Comparison of ENCODE assay signal across 8 mouse cellular contexts in the genomic region with DNA sequence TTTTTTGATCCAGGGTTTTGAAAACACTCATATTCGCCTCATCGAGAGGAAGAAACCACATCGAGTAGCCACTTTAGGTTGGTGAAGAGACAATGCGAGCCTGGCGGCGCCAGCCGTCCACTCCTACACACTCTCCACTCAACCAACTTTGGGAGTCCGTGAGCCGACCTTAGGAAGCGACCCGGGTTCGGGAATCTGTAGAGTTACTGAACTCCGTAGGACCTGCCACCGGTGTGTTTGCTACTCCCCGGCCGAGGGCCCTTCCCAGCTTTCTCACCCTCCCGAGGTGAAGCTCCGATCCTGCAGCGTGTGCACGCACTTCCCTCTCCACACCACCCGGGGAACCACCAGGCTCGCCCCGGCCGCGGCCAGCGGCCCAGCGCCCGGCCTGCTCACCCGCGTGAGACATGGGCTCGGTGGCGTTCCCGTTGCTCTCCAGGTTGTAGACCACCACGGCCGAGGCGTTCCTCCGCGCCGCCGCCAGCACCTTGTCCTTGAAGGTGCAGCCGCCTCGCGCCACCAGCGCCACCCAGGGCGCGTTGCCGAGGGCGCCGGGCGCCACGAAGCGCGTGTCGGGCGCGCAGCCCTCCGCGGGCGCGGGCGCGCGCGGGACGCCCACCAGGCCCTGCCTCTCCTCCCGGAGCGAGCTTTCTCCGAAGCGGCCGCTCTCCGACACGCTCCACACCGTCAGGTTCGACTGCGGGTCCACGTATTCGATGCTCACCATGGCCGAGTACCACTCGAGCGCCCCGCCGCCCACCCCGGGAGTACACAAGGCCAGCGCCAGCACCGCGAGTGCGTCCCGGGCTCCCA. TPM values are rescaled to one million over a fixed set of nuclear protein-coding genes. Genes with fewer than 3 reads are reported as not detected.
DNase-seq lines count a peak whose midpoint lies in the region; ATAC-seq and TF ChIP-seq lines count a peak whose summit lies in the region.

No protein-coding gene starts in this region.

- no peaks in the 10 kb centered on the region for H3K9me3 ChIP-seq in embryonic facial prominence, embryonic 12.5 days
- H3K9me3 ChIP-seq in heart, embryonic 10.5 days = no peaks in the 10 kb centered on the region
- H3K9me3 ChIP-seq in kidney, embryonic 14.5 days (ENCODE audit: control insufficient read depth, low read length) = no peaks in the 10 kb centered on the region
- no peaks in the 10 kb centered on the region for H3K9me3 ChIP-seq in neural tube, embryonic 13.5 days

- peak overlapping the region; percentile 94 for H3K9ac ChIP-seq in embryonic facial prominence, embryonic 12.5 days
- peak overlapping the region; percentile 95 for H3K9ac ChIP-seq in kidney, embryonic 14.5 days (ENCODE audit: low read depth, low read length)
- peak overlapping the region; percentile 96 for H3K9ac ChIP-seq in neural tube, embryonic 13.5 days

- peak overlapping the region; percentile 76 for H3K4me2 ChIP-seq in embryonic facial prominence, embryonic 12.5 days (replicated peaks)
- peak overlapping the region; percentile 48 for H3K4me2 ChIP-seq in kidney, embryonic 14.5 days (replicated peaks; ENCODE audit: low read depth, low read length)
- H3K4me2 ChIP-seq in neural tube, embryonic 13.5 days = peak overlapping the region; percentile 80

- ATAC-seq in embryonic facial prominence, embryonic 12.5 days (ENCODE audit: insufficient number of reproducible peaks, insufficient read depth, low FRiP score, low TSS enrichment) = peak; percentile 80
- peak; percentile 77 for ATAC-seq in kidney, embryonic 14.5 days (ENCODE audit: low FRiP score, low TSS enrichment)
- ATAC-seq in neural tube, embryonic 13.5 days (ENCODE audit: low read depth) = peak; percentile 88

- DNase-seq in layer of hippocampus, adult 2 months (ENCODE audit: low spot score in 2 of 2) = peak; percentile 21 to 59
- no peak for DNase-seq in layer of hippocampus, adult 9-11 months
- DNase-seq in heart, embryonic 10.5 days (ENCODE audit: low spot score) = peak; percentile 90
- DNase-seq in lung, adult 18-20 months = peak; percentile 46 to 52
- peak; percentile 69 for DNase-seq in testis, postnatal 14 days (ENCODE audit: low spot score)

- no peaks in the 10 kb centered on the region for H3K27me3 ChIP-seq in embryonic facial prominence, embryonic 12.5 days
- H3K27me3 ChIP-seq in heart, embryonic 10.5 days (ENCODE audit: insufficient read depth, poor library complexity, severe bottlenecking) = no peaks in the 10 kb centered on the region
- no peaks in the 10 kb centered on the region for H3K27me3 ChIP-seq in kidney, embryonic 14.5 days (ENCODE audit: control insufficient read depth, insufficient read depth, low read length)
- no peaks in the 10 kb centered on the region for H3K27me3 ChIP-seq in neural tube, embryonic 13.5 days

- whole genome bisulfite sequencing in embryonic facial prominence, embryonic 12.5 days = under 1% methylated on average over 88 of the region's 88 CpGs
- under 1% methylated on average over 88 of the region's 88 CpGs for WGBS in heart, embryonic 10.5 days
- WGBS in kidney, embryonic 14.5 days = under 1% methylated on average over 84 of the region's 88 CpGs
- WGBS in neural tube, embryonic 13.5 days = under 1% methylated on average over 85 of the region's 88 CpGs

- H3K36me3 ChIP-seq in embryonic facial prominence, embryonic 12.5 days = no peaks in the 10 kb centered on the region
- no peaks in the 10 kb centered on the region; the same call in 1 of the 2 replicates for H3K36me3 ChIP-seq in heart, embryonic 10.5 days
- H3K36me3 ChIP-seq in kidney, embryonic 14.5 days (ENCODE audit: control insufficient read depth, insufficient read depth, low read length) = no peaks in the 10 kb centered on the region
- no peaks in the 10 kb centered on the region for H3K36me3 ChIP-seq in neural tube, embryonic 13.5 days

- TF ChIP-seq CTCF in layer of hippocampus, adult 2 months (conservative IDR thresholded peaks at IDR 0.05) = peak; percentile 54

- H3K27ac ChIP-seq in layer of hippocampus, adult 2 months = peak overlapping the region; percentile 98
- peak overlapping the region; percentile 99 for H3K27ac ChIP-seq in embryonic facial prominence, embryonic 12.5 days
- H3K27ac ChIP-seq in heart, embryonic 10.5 days = peak overlapping the region; percentile 99
- H3K27ac ChIP-seq in kidney, embryonic 14.5 days (ENCODE audit: low read depth, low read length) = peak overlapping the region; percentile 98
- H3K27ac ChIP-seq in neural tube, embryonic 13.5 days (replicated peaks) = peak overlapping the region; percentile 99

- H3K4me1 ChIP-seq in embryonic facial prominence, embryonic 12.5 days = peaks cover 26% of the 10 kb centered on the region
- H3K4me1 ChIP-seq in heart, embryonic 10.5 days = peaks cover 42% of the 10 kb centered on the region
- H3K4me1 ChIP-seq in kidney, embryonic 14.5 days (ENCODE audit: control insufficient read depth, insufficient read depth, low read length) = peaks cover 30% of the 10 kb centered on the region
- peaks cover 25% of the 10 kb centered on the region for H3K4me1 ChIP-seq in neural tube, embryonic 13.5 days (replicated peaks)

- peak overlapping the region; percentile 89 for H3K4me3 ChIP-seq in layer of hippocampus, adult 2 months
- peak overlapping the region; percentile 91 for H3K4me3 ChIP-seq in embryonic facial prominence, embryonic 12.5 days
- peak overlapping the region; percentile 98 for H3K4me3 ChIP-seq in heart, embryonic 10.5 days
- peak overlapping the region; percentile 81 for H3K4me3 ChIP-seq in kidney, embryonic 14.5 days (ENCODE audit: low read length)
- peak overlapping the region; percentile 68 for H3K4me3 ChIP-seq in neural tube, embryonic 13.5 days

RNA-seq across cellular contexts. Expression of gene Rnf149, which starts 0.6 kb away (rescaled TPM):
- total RNA-seq in layer of hippocampus, adult 2 months (2021) = 10 to 100 TPM; 35.4 to 36.3 TPM
- 36.2 and 36.3 TPM in 2 replicates for polyA plus RNA-seq in embryonic facial prominence, embryonic 12.5 days (2016; fragmentation: Nextera tagmentation; extraction: Ambion mirVana)
- 17.1 and 26.0 TPM in 2 replicates for polyA plus RNA-seq in heart, embryonic 10.5 days (2016; fragmentation: Nextera tagmentation; extraction: Ambion mirVana)
- polyA plus RNA-seq in kidney, embryonic 14.5 days (2014; fragmentation: Nextera tagmentation; extraction: Ambion mirVana) = 41.3 and 45.2 TPM in 2 replicates
- 31.1 and 31.4 TPM in 2 replicates for polyA plus RNA-seq in neural tube, embryonic 13.5 days (2015; fragmentation: Nextera tagmentation; extraction: Ambion mirVana)

RNA-seq across cellular contexts. Expression of gene Cnot11, which starts 41.8 kb away (rescaled TPM):
- 10 to 100 TPM; 23.3 to 24.2 TPM for total RNA-seq in layer of hippocampus, adult 2 months (2021)
- polyA plus RNA-seq in embryonic facial prominence, embryonic 12.5 days (2016; fragmentation: Nextera tagmentation; extraction: Ambion mirVana) = 30.8 and 32.3 TPM in 2 replicates
- 20.1 and 27.7 TPM in 2 replicates for polyA plus RNA-seq in heart, embryonic 10.5 days (2016; fragmentation: Nextera tagmentation; extraction: Ambion mirVana)
- 30.0 and 36.2 TPM in 2 replicates for polyA plus RNA-seq in kidney, embryonic 14.5 days (2014; fragmentation: Nextera tagmentation; extraction: Ambion mirVana)
- polyA plus RNA-seq in neural tube, embryonic 13.5 days (2015; fragmentation: Nextera tagmentation; extraction: Ambion mirVana) = 17.4 and 25.5 TPM in 2 replicates
